Mouse (Mus musculus) testis, adult 2 months (tissue): ENCODE measurements around the gene Wfdc18.

Source experiments
- CTCF ChIP-seq: fragments of 200-500 bp; IDR thresholded peaks from 2 replicates; pipeline ENCODE4 v1.5.1; 2012; ENCODE audit warnings: low read depth, mild to moderate bottlenecking, inconsistent platforms, low read length, moderate library complexity; ENCODE audit not compliant: control insufficient read depth, insufficient read depth, insufficient replicate concordance
- POLR2A ChIP-seq: fragments of 200-500 bp; IDR thresholded peaks from 2 replicates; pipeline ENCODE4 v1.6.1; 2012; ENCODE audit warnings: low read depth, mild to moderate bottlenecking, inconsistent platforms, low read length, moderate library complexity; ENCODE audit not compliant: control insufficient read depth

GRCm38 (mm10) chr11:83747376-83748265, 38.8 kb downstream of the Wfdc18 start:
- TF ChIP-seq POLR2A (no peak), CTCF (no peak)
